Mouse (Mus musculus) heart, postnatal 0 days (tissue): ENCODE measurements around the gene D430041D05Rik. TPM values are rescaled to one million over a fixed set of nuclear protein-coding genes. Genes with fewer than 3 reads are reported as not detected.

ENCODE experiments used
- ATAC-seq: fragments of 200-750 bp; cut with Nextera tagmentation; 2 replicates; pipeline ENCODE4 v1.8.0; 2017; ENCODE audit warnings: low read depth, moderate number of reproducible peaks, moderate library complexity; ENCODE audit not compliant: insufficient read depth
- DNase-seq: peaks from one replicate; pipeline ENCODE4 v3.0.0-alpha.2; 2016; ENCODE audit warnings: low spot score
- H3K27ac ChIP-seq: fragments of 300-500 bp; sonication (generic); 2 replicates; pipeline ENCODE4 v1.5.1; 2014; ENCODE audit warnings: low read depth, mild to moderate bottlenecking
- H3K27me3 ChIP-seq: fragments of 300-500 bp; sonication (generic); 2 replicates; pipeline ENCODE4 v1.6.1; 2014; ENCODE audit warnings: low read length, mixed read lengths; ENCODE audit not compliant: control insufficient read depth, insufficient read depth
- H3K36me3 ChIP-seq: fragments of 300-500 bp; sonication (generic); replicated peaks from 2 replicates; pipeline ENCODE4 v1.6.1; 2014; ENCODE audit warnings: low read length, mixed read lengths; ENCODE audit not compliant: control insufficient read depth, insufficient read depth
- H3K4me1 ChIP-seq: fragments of 300-500 bp; sonication (generic); 2 replicates; pipeline ENCODE4 v1.6.1; 2014; ENCODE audit warnings: antibody characterized with exemption; ENCODE audit not compliant: control insufficient read depth, insufficient read depth
- H3K4me2 ChIP-seq: fragments of 300-500 bp; sonication (generic); 2 replicates; pipeline ENCODE4 v1.6.1; 2014; ENCODE audit warnings: low read depth, mild to moderate bottlenecking, low read length, moderate library complexity
- H3K4me3 ChIP-seq: fragments of 300-500 bp; sonication (generic); 2 replicates; pipeline ENCODE4 v1.5.1; 2014; ENCODE audit warnings: low read depth, low read length
- H3K9ac ChIP-seq: fragments of 300-500 bp; sonication (generic); replicated peaks from 2 replicates; pipeline ENCODE4 v1.6.1; 2014; ENCODE audit warnings: low read depth, low read length, mixed read lengths
- H3K9me3 ChIP-seq: fragments of 300-500 bp; sonication (generic); replicated peaks from 2 replicates; pipeline ENCODE4 v1.6.1; 2016; ENCODE audit warnings: low read length; ENCODE audit not compliant: control insufficient read depth
- CTCF ChIP-seq: IDR thresholded peaks from 2 replicates; pipeline ENCODE4 v1.5.1; 2016; ENCODE audit warnings: antibody characterized with exemption, control low read depth, low read depth
- EP300 ChIP-seq: IDR thresholded peaks from 2 replicates; pipeline ENCODE4 v1.6.1; 2016; ENCODE audit warnings: antibody characterized with exemption, low read depth
- WGBS: fragments of 180-500 bp; shearing (Covaris S2); extraction: QIAGEN DNeasy Blood & Tissue Kit; methylation state at CpG from one replicate; pipeline ENCODE4 v1.1.7; 2014; 5-methylcytosine and 5-hydroxymethylcytosine counted together
- polyA plus RNA-seq: library from polyadenylated mRNA; unstranded; fragments of >200 nt; fragmentation: Nextera tagmentation; extraction: Ambion mirVana; gene quantifications from 2 replicates; pipeline ENCODE4 v1.2.1, GENCODE M21; 2015
- total RNA-seq: library from RNA; depleted of rRNA; stranded (reverse); fragments of >200 nt; gene quantifications from 2 replicates; pipeline ENCODE4 v1.2.3, GENCODE M21; 2014; ENCODE audit warnings: low replicate concordance

The D430041D05Rik gene
- total and polyA plus RNA-seq, 2 experiments from 2014 or later = 0.03 TPM; not detected in 1

DNA sequence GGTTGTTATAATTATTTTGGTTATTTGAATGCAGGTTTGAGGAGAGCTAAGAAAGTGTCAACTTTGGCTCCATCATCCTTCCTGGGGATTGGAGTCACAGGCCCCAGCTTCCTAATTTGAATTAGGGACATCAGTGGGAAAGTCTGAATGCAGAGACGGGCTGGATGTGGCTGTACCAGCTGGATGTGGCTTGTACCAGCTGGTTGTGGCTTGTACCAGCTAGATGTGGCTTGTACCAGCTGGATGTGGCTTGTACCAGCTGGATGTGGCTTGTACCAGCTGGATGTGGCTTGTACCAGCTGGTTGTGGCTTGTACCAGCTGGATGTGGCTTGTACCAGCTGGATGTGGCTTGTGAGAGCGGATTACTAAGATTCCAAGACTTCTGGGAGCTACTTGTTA, 8.6 kb upstream of the D430041D05Rik start:
- Histone ChIP-seq H3K36me3 (0 out of 2 replicates have a peak, but pooled peaks cover under 1% of the 10 kb centered on the region), H3K4me1 (no peaks in the 10 kb centered on the region), H3K4me3 (no peak overlapping the region), H3K27ac (no peak overlapping the region), H3K9ac (no peak overlapping the region), H3K4me2 (no peak overlapping the region), H3K9me3 (no peaks in the 10 kb centered on the region), H3K27me3 (no peaks in the 10 kb centered on the region)
- 88% methylated on average over 2 of the region's 2 CpGs for WGBS
- no peak for TF ChIP-seq EP300
- no peak for TF ChIP-seq CTCF
- no peak for ATAC-seq
- DNase-seq = no peak

DNA sequence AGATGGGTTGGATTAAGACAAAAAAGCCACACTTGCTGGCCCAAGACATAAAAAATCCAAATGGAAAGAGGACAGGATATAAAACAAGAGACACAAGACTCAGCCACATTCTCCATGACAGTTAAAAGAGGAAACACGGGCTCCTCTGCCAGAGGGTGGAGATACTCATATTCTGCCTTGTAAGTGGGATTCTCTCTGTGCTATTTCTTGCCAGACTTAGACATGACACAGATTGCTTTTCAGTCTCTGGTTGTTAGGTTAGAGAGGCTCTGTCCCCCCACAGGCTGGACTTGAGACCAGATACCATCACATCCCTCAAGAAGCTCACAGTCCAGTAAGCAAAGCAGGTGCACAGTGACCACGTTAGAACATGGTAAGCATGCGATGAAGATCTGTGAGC, 2.2 kb upstream of the D430041D05Rik start:
- Histone ChIP-seq H3K9me3 (no peaks in the 10 kb centered on the region), H3K27ac (no peak overlapping the region), H3K36me3 (no peaks in the 10 kb centered on the region), H3K4me2 (no peak overlapping the region), H3K27me3 (peaks cover 49% of the 10 kb centered on the region), H3K4me1 (0 out of 2 replicates have a peak, but pooled peaks cover 6% of the 10 kb centered on the region), H3K9ac (no peak overlapping the region), H3K4me3 (no peak overlapping the region)
- no peak for TF ChIP-seq EP300
- TF ChIP-seq CTCF = no peak
- 80% methylated on average over 3 of the region's 3 CpGs for WGBS
- ATAC-seq (no peak), DNase-seq (no peak)

DNA sequence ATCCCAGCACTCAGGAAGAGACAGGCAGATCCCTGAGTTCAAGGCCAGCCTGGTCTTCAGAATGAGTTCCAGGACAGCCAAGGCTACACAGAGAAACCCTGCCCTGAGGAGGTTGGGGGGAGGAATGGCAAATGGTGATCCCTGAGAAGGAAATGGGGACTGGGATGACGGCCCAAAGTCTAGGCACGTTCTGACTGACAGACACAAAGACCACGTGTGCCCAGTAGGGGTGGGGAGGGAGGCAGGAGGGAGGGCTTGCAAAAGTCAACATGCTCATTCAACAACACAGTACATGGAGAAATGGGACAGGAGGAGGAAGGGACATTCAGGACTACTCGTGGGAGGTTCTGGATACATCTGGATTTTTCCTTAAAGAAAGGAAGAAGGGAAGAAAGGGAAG, 1.7 kb upstream of the D430041D05Rik start:
- Histone ChIP-seq H3K4me3 (no peak overlapping the region), H3K9ac (no peak overlapping the region), H3K27me3 (peaks cover 54% of the 10 kb centered on the region), H3K4me2 (no peak overlapping the region), H3K9me3 (no peaks in the 10 kb centered on the region), H3K36me3 (no peaks in the 10 kb centered on the region), H3K4me1 (0 out of 2 replicates have a peak, but pooled peaks cover 6% of the 10 kb centered on the region), H3K27ac (no peak overlapping the region)
- no peak for ATAC-seq
- no peak for DNase-seq
- 26% methylated on average over 4 of the region's 4 CpGs for WGBS
- TF ChIP-seq CTCF = no peak
- TF ChIP-seq EP300 = no peak

DNA sequence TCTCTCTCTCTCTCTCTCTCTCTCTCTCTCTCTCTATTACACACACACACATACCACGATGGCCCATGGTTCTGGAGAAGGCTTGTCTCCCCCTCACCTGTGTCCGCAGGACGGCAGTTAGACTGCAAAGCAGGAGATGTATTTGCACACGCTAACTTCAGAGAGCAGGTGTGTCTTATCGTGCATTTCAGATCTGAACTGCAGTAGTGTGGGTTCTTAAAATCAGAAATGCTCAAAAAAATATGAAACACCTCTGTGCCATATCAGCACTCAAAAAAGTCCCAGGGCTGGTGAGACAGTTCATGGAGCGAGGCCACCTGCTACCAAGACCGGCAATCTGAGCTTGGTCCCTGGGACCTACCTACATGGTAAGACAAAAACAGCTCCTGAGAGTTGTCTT, 993 bp upstream of the D430041D05Rik start:
- no peak overlapping the region for H3K9ac ChIP-seq
- H3K4me1 ChIP-seq = 0 out of 2 replicates have a peak, but pooled peaks cover 6% of the 10 kb centered on the region
- no peaks in the 10 kb centered on the region for H3K9me3 ChIP-seq
- no peak for ATAC-seq
- H3K27ac ChIP-seq = no peak overlapping the region
- H3K27me3 ChIP-seq = peaks cover 58% of the 10 kb centered on the region
- 92% methylated on average over 7 of the region's 7 CpGs for WGBS
- no peak for TF ChIP-seq EP300
- TF ChIP-seq CTCF = no peak
- DNase-seq = no peak
- no peaks in the 10 kb centered on the region for H3K36me3 ChIP-seq
- no peak overlapping the region for H3K4me2 ChIP-seq
- no peak overlapping the region for H3K4me3 ChIP-seq

DNA sequence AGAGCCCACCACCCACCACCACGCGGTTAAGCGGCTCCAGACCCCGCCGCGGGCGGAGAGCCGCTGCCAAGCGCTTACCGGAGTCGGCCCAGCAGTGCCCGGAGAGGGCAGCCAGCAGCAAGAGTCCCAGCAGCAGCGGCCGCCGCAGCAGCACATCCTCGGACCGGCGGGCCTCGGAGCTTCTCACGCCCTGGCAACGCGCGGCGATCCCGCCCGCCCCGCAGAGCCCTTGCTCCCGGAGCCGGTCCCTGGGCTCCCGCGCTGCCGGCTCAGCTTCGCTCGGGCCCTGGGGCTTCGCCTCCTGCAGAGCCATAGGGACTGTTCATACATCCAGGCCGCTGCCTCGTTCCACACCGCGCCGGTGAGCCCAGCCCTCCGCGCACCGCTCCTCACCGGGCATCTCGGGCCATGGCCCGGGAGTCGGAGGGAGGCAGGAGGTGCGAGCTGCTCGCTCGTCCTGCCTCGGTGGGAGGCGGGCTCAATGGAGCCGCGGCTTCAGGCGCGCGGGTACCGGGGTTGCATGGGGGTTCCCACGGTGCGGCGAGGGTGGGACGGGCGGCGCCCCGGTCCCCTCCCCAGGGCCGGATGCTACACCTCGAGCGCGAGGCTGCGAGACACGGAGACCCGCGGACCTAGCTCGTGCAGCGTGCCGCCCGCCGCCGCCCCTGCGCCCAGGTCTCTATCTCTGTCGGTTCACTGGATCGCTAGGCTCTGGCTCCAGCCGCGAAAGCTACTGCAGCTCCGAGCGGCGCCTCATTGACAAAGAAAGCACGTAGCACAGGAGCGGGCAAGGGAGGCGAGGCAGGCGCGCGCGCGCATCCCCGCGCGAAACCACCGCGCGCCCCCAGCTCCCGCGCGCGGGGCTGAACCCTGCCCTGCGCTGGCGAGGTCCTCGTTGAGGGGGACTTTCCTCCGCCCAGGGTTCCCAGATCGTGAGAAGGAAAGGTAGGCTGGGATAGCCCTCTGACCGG, 677 bp downstream of the D430041D05Rik start:
- Histone ChIP-seq H3K9me3 (no peaks in the 10 kb centered on the region), H3K9ac (peak overlapping the region; percentile 56), H3K4me3 (peak overlapping the region; percentile 58), H3K27ac (no peak overlapping the region), H3K4me2 (peak overlapping the region; percentile 93), H3K27me3 (peaks cover 58% of the 10 kb centered on the region), H3K4me1 (0 out of 2 replicates have a peak, but pooled peaks cover 6% of the 10 kb centered on the region), H3K36me3 (no peaks in the 10 kb centered on the region)
- no peak for TF ChIP-seq CTCF
- TF ChIP-seq EP300 = no peak
- ATAC-seq (peak; percentile 44; the same call in 1 of the 2 replicates), DNase-seq (no peak)
- WGBS = under 1% methylated on average over 105 of the region's 111 CpGs
